Mouse (Mus musculus) forebrain, embryonic 16.5 days (tissue): ENCODE data around the gene Fkbp5. TPM values are rescaled to one million over a fixed set of nuclear protein-coding genes. Genes with fewer than 3 reads are reported as not detected.
"Not testable (repeated sequence)": the region's sequence is repeated elsewhere in the genome, so short reads cannot be mapped to it uniquely, and the experiment has no call there.

Experiments used
- ATAC-seq: fragments of 200-750 bp; cut with Nextera tagmentation; 2 replicates; pipeline ENCODE4 v1.8.0; 2017; ENCODE audit warnings: mild to moderate bottlenecking, moderate library complexity
- H3K27ac ChIP-seq: fragments of 300-500 bp; sonication (generic); 2 replicates; pipeline ENCODE4 v1.5.1; 2014; ENCODE audit warnings: low read length, control low read depth
- H3K27me3 ChIP-seq: fragments of 300-500 bp; sonication (generic); replicated peaks from 2 replicates; pipeline ENCODE4 v1.6.1; 2014; ENCODE audit warnings: low read length; ENCODE audit not compliant: control insufficient read depth, insufficient read depth
- H3K36me3 ChIP-seq: fragments of 300-500 bp; sonication (generic); 2 replicates; pipeline ENCODE4 v1.6.1; 2014; ENCODE audit not compliant: control insufficient read depth, insufficient read depth
- H3K4me1 ChIP-seq: fragments of 300-500 bp; sonication (generic); replicated peaks from 2 replicates; pipeline ENCODE4 v1.6.1; 2014; ENCODE audit warnings: low read length; ENCODE audit not compliant: control insufficient read depth, insufficient read depth
- H3K4me2 ChIP-seq: fragments of 300-500 bp; sonication (generic); 2 replicates; pipeline ENCODE4 v1.6.1; 2014; ENCODE audit warnings: mild to moderate bottlenecking, low read length, control low read depth
- H3K4me3 ChIP-seq: fragments of 300-500 bp; sonication (generic); replicated peaks from 2 replicates; pipeline ENCODE4 v1.5.1; 2014; ENCODE audit warnings: mild to moderate bottlenecking, low read length, control low read depth
- H3K9ac ChIP-seq: fragments of 300-500 bp; sonication (generic); replicated peaks from 2 replicates; pipeline ENCODE4 v1.6.1; 2014; ENCODE audit warnings: low read depth, low read length, control low read depth
- H3K9me3 ChIP-seq: fragments of 300-500 bp; sonication (generic); 2 replicates; pipeline ENCODE4 v1.6.1; 2016; ENCODE audit warnings: low read length; ENCODE audit not compliant: control insufficient read depth
- whole genome bisulfite sequencing: fragments of 180-500 bp; shearing (Covaris S2); extraction: QIAGEN DNeasy Blood & Tissue Kit; methylation state at CpG from one replicate; pipeline ENCODE4 v1.1.7; 2014; 5-methylcytosine and 5-hydroxymethylcytosine counted together
- polyA plus RNA-seq: library from polyadenylated mRNA; unstranded; fragments of >200 nt; fragmentation: Nextera tagmentation; extraction: Ambion mirVana; gene quantifications from 2 replicates; pipeline ENCODE4 v1.2.1, GENCODE M21; 2015

The Fkbp5 gene
- polyA plus RNA-seq, 1 experiment from 2014 or later = 39.3 TPM

DNA sequence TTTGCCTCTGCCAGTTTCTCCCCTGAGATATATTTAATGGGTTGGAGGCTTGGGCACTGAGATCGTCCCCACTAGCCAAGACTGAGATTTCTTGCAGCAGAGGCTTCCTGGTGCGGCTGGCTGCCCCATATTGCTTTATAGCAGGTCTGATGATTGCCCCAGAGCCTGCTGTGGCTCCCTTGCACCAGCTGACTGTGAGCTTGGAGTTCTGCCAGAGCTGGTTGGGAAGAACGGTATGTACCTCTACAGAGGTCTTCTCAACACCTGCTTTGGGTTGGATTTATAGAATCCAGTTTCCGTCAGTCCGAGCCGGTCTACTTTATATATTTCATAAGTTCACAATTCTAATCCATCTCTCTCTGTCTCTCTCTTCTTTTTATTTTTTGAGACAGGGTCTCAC, 93.0 kb downstream of the Fkbp5 start:
- Histone ChIP-seq H3K9ac (no peak overlapping the region), H3K4me2 (no peak overlapping the region), H3K4me1 (no peaks in the 10 kb centered on the region), H3K27ac (no peak overlapping the region), H3K27me3 (no peaks in the 10 kb centered on the region), H3K9me3 (no peaks in the 10 kb centered on the region), H3K4me3 (no peak overlapping the region), H3K36me3 (no peaks in the 10 kb centered on the region)
- ATAC-seq = no peak
- WGBS = 82% methylated on average over 6 of the region's 6 CpGs

DNA sequence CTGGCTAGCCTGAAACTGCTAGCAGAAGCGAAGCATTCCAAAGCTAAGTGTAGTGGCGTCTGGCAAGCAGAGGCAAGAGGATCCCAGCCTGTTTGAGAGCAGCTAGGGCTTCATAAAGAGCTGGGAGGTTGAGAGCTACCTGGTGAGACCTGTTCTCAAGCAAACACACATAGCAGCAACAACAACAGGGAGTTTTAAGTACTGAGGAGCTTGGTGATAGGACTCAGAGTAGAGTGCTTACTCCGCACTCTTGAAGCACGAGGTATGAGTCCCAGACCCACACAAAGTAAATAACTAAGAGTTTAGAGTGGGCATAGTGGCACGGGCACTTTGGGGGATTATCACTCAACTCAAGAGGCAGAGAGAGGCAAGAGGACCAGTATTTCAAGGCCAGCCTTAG, 96.3 kb downstream of the Fkbp5 start:
- H3K27ac ChIP-seq = no peak overlapping the region
- no peak for ATAC-seq
- no peak overlapping the region for H3K9ac ChIP-seq
- 91% methylated on average over 5 of the region's 5 CpGs for WGBS
- no peaks in the 10 kb centered on the region for H3K27me3 ChIP-seq
- H3K4me1 ChIP-seq = no peaks in the 10 kb centered on the region
- no peak overlapping the region for H3K4me3 ChIP-seq
- H3K9me3 ChIP-seq = no peaks in the 10 kb centered on the region
- no peaks in the 10 kb centered on the region for H3K36me3 ChIP-seq
- H3K4me2 ChIP-seq = no peak overlapping the region

DNA sequence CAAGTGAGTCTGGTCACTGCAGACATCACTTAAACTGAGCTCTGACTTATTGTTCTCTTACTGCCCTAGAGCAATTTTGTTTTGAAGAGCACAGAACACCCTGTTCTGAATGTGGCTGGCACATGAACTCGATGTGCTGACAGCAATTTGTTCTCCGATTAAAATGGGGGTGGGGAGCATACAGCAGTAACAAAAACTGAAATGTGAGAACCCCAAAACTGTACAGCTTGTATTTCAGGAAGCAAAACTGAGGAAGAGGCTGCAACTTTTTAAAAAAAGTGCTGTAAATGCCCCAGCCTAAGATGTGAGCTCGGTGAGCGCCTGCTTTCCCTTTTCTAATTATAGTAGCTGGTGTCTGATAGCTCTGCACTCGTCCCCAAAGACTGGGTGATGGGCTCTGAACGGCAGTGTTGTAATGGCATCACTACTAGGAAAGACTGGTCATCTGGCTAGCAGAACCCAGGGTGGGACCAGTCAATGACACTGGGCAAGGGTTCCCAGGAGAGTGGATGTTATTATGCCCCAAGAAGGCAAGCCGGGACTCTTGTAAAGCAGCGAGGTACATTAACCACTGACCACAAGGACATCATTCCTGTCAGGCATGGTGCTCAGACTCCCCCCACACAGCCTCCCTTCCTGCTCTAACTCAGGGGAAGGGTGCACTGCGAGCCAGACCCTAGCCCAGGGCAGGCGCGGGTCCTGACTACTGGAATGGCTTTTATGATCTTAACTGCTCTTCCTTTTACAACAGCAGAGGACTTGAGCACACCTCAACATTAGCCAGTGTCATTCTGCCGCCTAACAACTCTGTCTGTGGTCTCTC, 96.9 kb downstream of the Fkbp5 start:
- H3K36me3 ChIP-seq = peaks cover 4% of the 10 kb centered on the region; the same call in 1 of the 2 replicates
- no peaks in the 10 kb centered on the region for H3K4me1 ChIP-seq
- ATAC-seq = no peak
- H3K9me3 ChIP-seq = no peaks in the 10 kb centered on the region
- H3K9ac ChIP-seq = no peak overlapping the region
- H3K27ac ChIP-seq = no peak overlapping the region
- WGBS = 75% methylated on average over 12 of the region's 12 CpGs
- H3K4me3 ChIP-seq = no peak overlapping the region
- H3K27me3 ChIP-seq = no peaks in the 10 kb centered on the region
- H3K4me2 ChIP-seq = no peak overlapping the region

DNA sequence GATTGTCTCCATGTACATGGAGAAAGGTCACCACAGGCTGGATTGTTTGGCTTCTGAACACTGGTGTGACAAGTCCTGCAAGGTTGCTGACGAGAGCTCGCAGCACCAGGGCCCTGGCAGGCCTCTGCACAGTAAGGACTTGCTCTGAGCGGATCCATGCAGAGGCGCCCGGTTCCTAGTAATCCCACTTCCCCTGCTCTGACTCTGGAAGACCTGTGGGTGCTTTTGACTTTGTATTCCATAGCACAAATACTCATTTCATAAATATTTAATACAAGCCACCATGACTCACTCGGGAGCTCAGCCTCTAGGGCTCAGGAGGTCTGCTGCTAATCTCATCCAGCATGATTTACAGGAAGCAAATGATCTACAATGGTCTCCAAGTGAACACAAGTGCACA, 97.7 kb downstream of the Fkbp5 start:
- no peak overlapping the region for H3K27ac ChIP-seq
- 86% methylated on average over 6 of the region's 6 CpGs for WGBS
- H3K36me3 ChIP-seq = peaks cover 4% of the 10 kb centered on the region; the same call in 1 of the 2 replicates
- ATAC-seq = no peak
- H3K4me3 ChIP-seq = no peak overlapping the region
- H3K9me3 ChIP-seq = no peaks in the 10 kb centered on the region
- H3K4me1 ChIP-seq = no peaks in the 10 kb centered on the region
- no peaks in the 10 kb centered on the region for H3K27me3 ChIP-seq
- H3K4me2 ChIP-seq = no peak overlapping the region
- H3K9ac ChIP-seq = no peak overlapping the region

DNA sequence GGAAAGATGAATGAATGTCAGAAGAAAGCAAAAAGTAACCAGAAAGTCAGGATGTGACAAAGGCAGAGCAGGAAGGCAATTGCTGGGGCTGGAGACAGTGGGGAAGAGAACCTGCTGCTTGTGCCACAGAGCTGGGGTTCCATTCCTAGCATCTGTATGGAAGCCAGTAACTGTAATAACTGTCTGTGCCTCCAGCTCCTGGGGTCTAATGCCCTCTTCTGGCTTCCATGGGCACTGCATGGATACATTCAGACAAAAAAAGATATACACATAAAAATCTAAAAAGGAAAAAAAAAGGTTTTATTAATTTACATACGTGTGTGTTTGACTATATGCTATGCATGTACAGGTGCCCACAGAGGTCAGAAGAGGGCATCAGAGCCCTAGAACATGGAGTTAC, 98.4 kb downstream of the Fkbp5 start:
- no peak overlapping the region for H3K9ac ChIP-seq
- no peaks in the 10 kb centered on the region for H3K4me1 ChIP-seq
- 94% methylated on average over 1 of the region's 1 CpGs for WGBS
- H3K36me3 ChIP-seq = peaks cover 4% of the 10 kb centered on the region; the same call in 1 of the 2 replicates
- H3K4me2 ChIP-seq = no peak overlapping the region
- H3K27ac ChIP-seq = no peak overlapping the region
- no peak overlapping the region for H3K4me3 ChIP-seq
- no peaks in the 10 kb centered on the region for H3K27me3 ChIP-seq
- ATAC-seq = no peak
- H3K9me3 ChIP-seq = no peaks in the 10 kb centered on the region

DNA sequence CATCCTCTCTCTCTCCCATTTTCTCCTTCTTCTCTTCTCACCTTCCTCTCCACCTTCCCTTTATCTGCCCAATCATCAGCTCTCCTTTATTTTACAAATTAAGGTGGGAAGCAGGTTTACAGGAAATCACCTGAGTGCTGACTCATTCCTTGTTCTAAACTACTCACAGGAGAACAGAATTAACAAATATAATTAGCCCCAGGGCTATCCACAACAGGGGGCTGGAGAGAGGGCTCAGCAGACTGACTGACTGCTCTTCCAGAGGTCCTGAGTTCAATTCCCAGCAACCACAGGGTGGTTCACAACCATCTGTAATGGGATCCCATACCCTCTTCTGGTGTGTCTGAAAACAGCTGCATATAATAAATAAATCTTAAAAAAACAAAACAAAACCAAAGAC, 98.8 kb downstream of the Fkbp5 start:
- not testable (repeated sequence) for H3K4me1 ChIP-seq, H3K36me3 ChIP-seq, H3K9ac ChIP-seq, H3K9me3 ChIP-seq, H3K4me2 ChIP-seq, H3K27ac ChIP-seq, H3K27me3 ChIP-seq, ATAC-seq, H3K4me3 ChIP-seq

DNA sequence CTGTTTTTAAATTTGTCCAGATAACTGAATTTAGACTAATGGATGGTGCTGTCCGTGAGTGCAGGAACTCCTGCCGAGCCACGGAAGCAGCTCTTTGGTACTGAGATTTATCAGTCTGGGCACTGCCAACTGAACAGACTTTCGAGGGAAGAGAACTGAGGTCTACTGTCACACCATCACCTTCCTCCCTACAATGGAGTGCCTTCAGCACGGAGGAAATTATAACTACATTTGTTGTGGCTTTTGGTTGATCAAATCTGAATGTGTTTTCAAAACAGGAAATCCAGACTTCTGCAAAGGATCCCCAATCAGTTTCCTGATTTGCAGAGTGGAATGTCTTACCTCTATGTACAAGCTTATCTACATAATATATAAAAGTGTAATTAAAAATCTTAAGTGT, 99.6 kb downstream of the Fkbp5 start:
- Histone ChIP-seq H3K36me3 (peaks cover 4% of the 10 kb centered on the region; the same call in 1 of the 2 replicates), H3K27me3 (no peaks in the 10 kb centered on the region), H3K4me2 (no peak overlapping the region), H3K4me1 (no peaks in the 10 kb centered on the region), H3K27ac (no peak overlapping the region), H3K9me3 (no peaks in the 10 kb centered on the region), H3K4me3 (no peak overlapping the region), H3K9ac (no peak overlapping the region)
- WGBS = 89% methylated on average over 5 of the region's 5 CpGs
- no peak for ATAC-seq

DNA sequence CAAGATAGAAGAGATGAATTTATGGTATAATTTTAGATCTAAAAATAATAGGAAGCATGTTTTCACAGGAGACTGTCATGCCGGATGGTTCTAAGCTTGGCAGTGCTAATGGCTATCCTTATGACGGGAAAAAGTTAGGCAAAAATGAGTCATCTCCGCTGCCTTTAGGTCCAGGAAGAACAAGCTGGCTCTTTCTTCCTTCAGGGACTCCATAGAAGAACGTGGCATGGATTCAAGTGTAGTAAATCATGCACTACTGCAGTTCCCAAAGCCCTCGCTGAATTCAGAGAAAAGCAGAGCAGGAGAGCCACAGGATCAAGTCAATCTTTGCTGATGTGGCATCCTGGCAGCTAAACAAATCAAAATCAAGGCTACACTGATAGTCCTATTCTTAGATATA, 102.1 kb downstream of the Fkbp5 start:
- Histone ChIP-seq H3K4me1 (no peaks in the 10 kb centered on the region), H3K27me3 (no peaks in the 10 kb centered on the region), H3K36me3 (peaks cover 4% of the 10 kb centered on the region; the same call in 1 of the 2 replicates), H3K4me2 (no peak overlapping the region), H3K9ac (no peak overlapping the region), H3K4me3 (no peak overlapping the region), H3K9me3 (no peaks in the 10 kb centered on the region), H3K27ac (no peak overlapping the region)
- ATAC-seq = no peak
- 93% methylated on average over 5 of the region's 5 CpGs for whole genome bisulfite sequencing

DNA sequence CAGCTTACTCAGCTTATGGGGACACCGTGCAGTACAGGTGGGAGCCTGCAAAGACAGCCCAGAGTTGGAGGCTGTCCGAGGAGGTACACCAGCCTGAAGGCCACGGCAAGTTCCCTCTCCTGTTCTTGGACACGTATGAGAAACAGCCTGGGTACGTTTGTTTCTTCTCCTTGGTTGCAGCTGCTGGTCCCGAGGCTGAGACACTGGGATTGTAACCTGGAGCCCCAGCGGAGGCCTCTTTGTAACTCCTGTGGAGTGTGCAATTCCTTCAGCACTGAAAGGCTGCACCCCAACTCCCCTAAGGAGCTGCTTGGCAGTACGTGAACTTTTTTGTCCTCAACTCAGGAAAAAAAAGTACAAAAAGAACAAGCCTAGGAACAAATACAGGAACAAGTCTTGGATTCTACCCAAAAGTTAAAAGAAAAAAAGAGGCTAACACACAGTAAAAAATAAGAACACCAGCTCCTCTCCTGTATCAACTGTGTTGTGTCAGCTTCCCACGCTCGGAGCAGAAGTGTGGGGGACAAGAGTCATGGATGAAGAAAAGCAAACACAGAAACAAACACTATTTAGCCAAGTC, 105.9 kb downstream of the Fkbp5 start:
- Histone ChIP-seq H3K4me1 (peaks cover 9% of the 10 kb centered on the region), H3K4me3 (no peak overlapping the region), H3K27ac (no peak overlapping the region), H3K4me2 (no peak overlapping the region), H3K27me3 (no peaks in the 10 kb centered on the region), H3K36me3 (peaks cover 4% of the 10 kb centered on the region; the same call in 1 of the 2 replicates), H3K9me3 (no peaks in the 10 kb centered on the region), H3K9ac (no peak overlapping the region)
- no peak for ATAC-seq
- 80% methylated on average over 10 of the region's 10 CpGs for WGBS
